Mouse (Mus musculus) embryonic facial prominence, embryonic 12.5 days (tissue): ENCODE data around the gene Wdr43. TPM values are rescaled to one million over a fixed set of nuclear protein-coding genes. Genes with fewer than 3 reads are reported as not detected.

Source experiments
- ATAC-seq: fragments of 200-750 bp; cut with Nextera tagmentation; 2 replicates; pipeline ENCODE4 v1.8.0; 2017; ENCODE audit not compliant: insufficient number of reproducible peaks, insufficient read depth, low FRiP score, low TSS enrichment
- H3K27ac ChIP-seq: fragments of 300-500 bp; sonication (generic); 2 replicates; pipeline ENCODE4 v1.5.1; 2016; ENCODE audit warnings: mild to moderate bottlenecking
- H3K27me3 ChIP-seq: fragments of 300-500 bp; sonication (generic); 2 replicates; pipeline ENCODE4 v1.6.1; 2016; ENCODE audit warnings: mild to moderate bottlenecking, moderate library complexity
- H3K36me3 ChIP-seq: fragments of 300-500 bp; sonication (generic); 2 replicates; pipeline ENCODE4 v1.6.1; 2016; ENCODE audit warnings: mild to moderate bottlenecking
- H3K4me1 ChIP-seq: fragments of 300-500 bp; sonication (generic); 2 replicates; pipeline ENCODE4 v1.6.1; 2016
- H3K4me2 ChIP-seq: fragments of 300-500 bp; sonication (generic); replicated peaks from 2 replicates; pipeline ENCODE4 v1.6.1; 2016; ENCODE audit warnings: mild to moderate bottlenecking, moderate library complexity
- H3K4me3 ChIP-seq: fragments of 300-500 bp; sonication (generic); 2 replicates; pipeline ENCODE4 v1.5.1; 2016; ENCODE audit warnings: mild to moderate bottlenecking
- H3K9ac ChIP-seq: fragments of 300-500 bp; sonication (generic); 2 replicates; pipeline ENCODE4 v1.6.1; 2016; ENCODE audit warnings: mild to moderate bottlenecking, moderate library complexity
- H3K9me3 ChIP-seq: fragments of 300-500 bp; sonication (generic); 2 replicates; pipeline ENCODE4 v1.6.1; 2016; ENCODE audit warnings: mild to moderate bottlenecking, moderate library complexity
- WGBS: fragments of 180-500 bp; shearing (Covaris S2); methylation state at CpG from one replicate; pipeline ENCODE4 v1.1.7; 2016; 5-methylcytosine and 5-hydroxymethylcytosine counted together
- polyA plus RNA-seq: library from polyadenylated mRNA; unstranded; fragments of >200 nt; fragmentation: Nextera tagmentation; extraction: Ambion mirVana; gene quantifications from 2 replicates; pipeline ENCODE4 v1.2.1, GENCODE M21; 2016

The Wdr43 gene
- polyA plus RNA-seq, 1 experiment from 2014 or later = 85.8 TPM

DNA sequence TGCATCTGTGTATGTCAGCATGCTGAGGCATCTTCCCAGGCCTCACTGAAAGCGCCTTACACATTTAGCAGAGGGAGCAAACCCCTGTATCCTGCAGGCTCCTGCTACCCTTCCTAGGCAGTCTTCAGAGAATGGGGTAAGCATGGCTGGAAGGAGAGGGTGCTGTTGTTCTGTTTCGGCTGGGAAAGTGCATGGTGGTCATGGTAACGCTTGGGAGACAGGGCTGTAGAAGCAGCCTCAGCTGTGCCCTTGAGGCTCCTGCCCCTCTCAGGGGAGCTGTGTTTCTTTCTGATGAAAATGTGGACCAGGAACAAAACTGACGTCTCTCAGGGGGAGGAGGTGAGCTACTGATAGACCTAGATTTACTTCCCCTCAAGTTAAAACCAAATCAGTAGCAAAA is 92.0 kb downstream of the Wdr43 start:
- no peak for ATAC-seq
- Histone ChIP-seq H3K36me3 (no peaks in the 10 kb centered on the region), H3K9ac (no peak overlapping the region), H3K27me3 (no peaks in the 10 kb centered on the region), H3K4me2 (no peak overlapping the region), H3K9me3 (no peaks in the 10 kb centered on the region), H3K27ac (no peak overlapping the region), H3K4me3 (no peak overlapping the region), H3K4me1 (no peaks in the 10 kb centered on the region)
- WGBS = 56% methylated on average over 4 of the region's 4 CpGs

Other genes starting within 250 kb of the Wdr43 start
- gene Gm4707, start 156.0 kb upstream of the Wdr43 start, polyA plus RNA-seq = 5.3 and 6.4 TPM in 2 replicates
- gene Smchd1, start 140.6 kb upstream of the Wdr43 start, polyA plus RNA-seq = 84.2 and 84.9 TPM in 2 replicates
- gene Ndc80, start 89.0 kb upstream of the Wdr43 start, polyA plus RNA-seq = 45.0 and 49.5 TPM in 2 replicates
- gene Spdya, start 63.8 kb upstream of the Wdr43 start, polyA plus RNA-seq = 1.3 and 1.6 TPM in 2 replicates
- not detected in 2 replicates for gene Togaram2, start 57.4 kb downstream of the Wdr43 start, polyA plus RNA-seq
- gene Pcare, start 137.0 kb downstream of the Wdr43 start, polyA plus RNA-seq = not detected in 2 replicates
- gene Clip4, start 152.6 kb downstream of the Wdr43 start, polyA plus RNA-seq = 8.2 and 8.8 TPM in 2 replicates